Mouse (Mus musculus) erythroblast, embryonic 14.5 days (primary cell): ENCODE results near the gene Rmdn2. TPM values are rescaled to one million over a fixed set of nuclear protein-coding genes. Genes with fewer than 3 reads are reported as not detected.

Source experiments
- H3K27me3 ChIP-seq: 2 replicates; pipeline ENCODE4 v1.6.1; 2012; ENCODE audit warnings: inconsistent platforms; ENCODE audit not compliant: control insufficient read depth
- H3K36me3 ChIP-seq: 2 replicates; pipeline ENCODE4 v1.6.1; 2012; ENCODE audit warnings: mild to moderate bottlenecking, inconsistent platforms; ENCODE audit not compliant: control insufficient read depth
- H3K4me1 ChIP-seq: 2 replicates; pipeline ENCODE4 v1.6.1; 2012; ENCODE audit warnings: inconsistent platforms; ENCODE audit not compliant: control insufficient read depth
- H3K4me3 ChIP-seq: replicated peaks from 2 replicates; pipeline ENCODE3; 2012; ENCODE audit warnings: moderate library complexity, mild to moderate bottlenecking, inconsistent platforms
- H3K9me3 ChIP-seq: 2 replicates; pipeline ENCODE4 v1.6.1; 2012; ENCODE audit warnings: low read length, inconsistent platforms, mixed read lengths; ENCODE audit not compliant: control insufficient read depth
- GATA1 ChIP-seq: IDR thresholded peaks from 2 replicates; pipeline ENCODE4 v1.6.1; 2012; ENCODE audit warnings: low read length, inconsistent platforms, mixed read lengths
- TAL1 ChIP-seq: IDR thresholded peaks from 3 replicates; pipeline ENCODE4 v1.6.1; 2012; ENCODE audit warnings: low read length, inconsistent platforms, mixed read lengths
- polyA plus RNA-seq: library from polyadenylated mRNA; stranded (reverse); fragments of >175 nt; gene quantifications from 2 replicates; pipeline ENCODE4 v1.2.3, GENCODE M21; 2012

The Rmdn2 gene
- polyA plus RNA-seq, 1 experiment: 0.06 TPM

- TF ChIP-seq GATA1 (no peak), TAL1 (no peak)
- no peaks in the 10 kb centered on the region for H3K36me3 ChIP-seq
- no peaks in the 10 kb centered on the region for H3K9me3 ChIP-seq
- H3K27me3 ChIP-seq: no peaks in the 10 kb centered on the region
- no peak overlapping the region for H3K4me3 ChIP-seq
- H3K4me1 ChIP-seq: no peaks in the 10 kb centered on the region
Observed at GRCm38 (mm10) chr17:79663393-79664105, 51.9 kb downstream of the Rmdn2 start.

GRCm38 (mm10) chr17:79664106-79664417 is 52.4 kb downstream of the Rmdn2 start:
- H3K36me3 ChIP-seq: no peaks in the 10 kb centered on the region
- no peaks in the 10 kb centered on the region for H3K27me3 ChIP-seq
- TF ChIP-seq GATA1 (no peak), TAL1 (no peak)
- no peaks in the 10 kb centered on the region for H3K4me1 ChIP-seq
- H3K4me3 ChIP-seq: no peak overlapping the region
- H3K9me3 ChIP-seq: no peaks in the 10 kb centered on the region

- no peak for TF ChIP-seq GATA1
- no peak for TF ChIP-seq TAL1
- H3K4me3 ChIP-seq: no peak overlapping the region
- H3K4me1 ChIP-seq: no peaks in the 10 kb centered on the region
- no peaks in the 10 kb centered on the region for H3K9me3 ChIP-seq
- no peaks in the 10 kb centered on the region for H3K36me3 ChIP-seq
- no peaks in the 10 kb centered on the region for H3K27me3 ChIP-seq
Observed at GRCm38 (mm10) chr17:79670837-79671236, 59.2 kb downstream of the Rmdn2 start.

- TF ChIP-seq TAL1 (no peak), GATA1 (no peak)
- Histone ChIP-seq H3K9me3 (no peaks in the 10 kb centered on the region), H3K4me3 (no peak overlapping the region), H3K4me1 (no peaks in the 10 kb centered on the region), H3K27me3 (no peaks in the 10 kb centered on the region), H3K36me3 (no peaks in the 10 kb centered on the region)
Observed at GRCm38 (mm10) chr17:79695106-79695505, 83.4 kb downstream of the Rmdn2 start.

- no peaks in the 10 kb centered on the region for H3K27me3 ChIP-seq
- no peaks in the 10 kb centered on the region for H3K9me3 ChIP-seq
- no peaks in the 10 kb centered on the region for H3K36me3 ChIP-seq
- no peak for TF ChIP-seq TAL1
- no peak for TF ChIP-seq GATA1
- no peak overlapping the region for H3K4me3 ChIP-seq
- no peaks in the 10 kb centered on the region for H3K4me1 ChIP-seq
Observed at GRCm38 (mm10) chr17:79695541-79695940, 83.9 kb downstream of the Rmdn2 start.

GRCm38 (mm10) chr17:79699197-79699596 is 87.5 kb downstream of the Rmdn2 start:
- Histone ChIP-seq H3K4me1 (no peaks in the 10 kb centered on the region), H3K9me3 (no peaks in the 10 kb centered on the region), H3K27me3 (no peaks in the 10 kb centered on the region), H3K4me3 (no peak overlapping the region), H3K36me3 (no peaks in the 10 kb centered on the region)
- TF ChIP-seq GATA1: no peak
- TF ChIP-seq TAL1: no peak

GRCm38 (mm10) chr17:79700871-79701270 is 89.2 kb downstream of the Rmdn2 start:
- Histone ChIP-seq H3K4me3 (no peak overlapping the region), H3K27me3 (no peaks in the 10 kb centered on the region), H3K9me3 (no peaks in the 10 kb centered on the region), H3K4me1 (no peaks in the 10 kb centered on the region), H3K36me3 (no peaks in the 10 kb centered on the region)
- TF ChIP-seq TAL1: no peak
- no peak for TF ChIP-seq GATA1

GRCm38 (mm10) chr17:79705671-79706455 is 94.2 kb downstream of the Rmdn2 start:
- Histone ChIP-seq H3K4me1 (no peaks in the 10 kb centered on the region), H3K27me3 (peaks cover 13% of the 10 kb centered on the region), H3K9me3 (no peaks in the 10 kb centered on the region), H3K36me3 (no peaks in the 10 kb centered on the region), H3K4me3 (no peak overlapping the region)
- TF ChIP-seq GATA1: no peak
- no peak for TF ChIP-seq TAL1

GRCm38 (mm10) chr17:79708168-79708567 is 96.5 kb downstream of the Rmdn2 start:
- Histone ChIP-seq H3K27me3 (peaks cover 35% of the 10 kb centered on the region), H3K9me3 (no peaks in the 10 kb centered on the region), H3K4me3 (no peak overlapping the region), H3K36me3 (no peaks in the 10 kb centered on the region), H3K4me1 (no peaks in the 10 kb centered on the region)
- TF ChIP-seq GATA1: no peak
- TF ChIP-seq TAL1: no peak

- Histone ChIP-seq H3K9me3 (no peaks in the 10 kb centered on the region; the same call in 1 of the 2 replicates), H3K36me3 (no peaks in the 10 kb centered on the region), H3K4me1 (no peaks in the 10 kb centered on the region), H3K27me3 (peaks cover 51% of the 10 kb centered on the region), H3K4me3 (no peak overlapping the region)
- TF ChIP-seq TAL1 (no peak), GATA1 (no peak)
Observed at GRCm38 (mm10) chr17:79709718-79710117, 98.1 kb downstream of the Rmdn2 start.
